Mouse (Mus musculus) embryonic stem cell, embryonic (primary cell): ENCODE data around the gene Mfap2.

Source experiments
- CTCF ChIA-PET, 4 experiments: fragments of 300-600 bp in 2 of 4; fragments of 350-600 bp in 2 of 4; sonication (Branson Sonifier 250); formaldehyde crosslinking; loops; one replicate each; lab custom pipeline; 2022; ENCODE audit warnings: inconsistent platforms in 2 of 4; lab: Charles Lee
- POLR2A ChIA-PET, 4 experiments: fragments of 300-600 bp in 2 of 4; fragments of 350-600 bp in 2 of 4; sonication (Branson Sonifier 250); formaldehyde crosslinking; loops; one replicate each; lab custom pipeline; 2022; ENCODE audit warnings: antibody characterized with exemption in 4 of 4, inconsistent platforms in 1 of 4; lab: Charles Lee

Mfap2 gene

GRCm38 (mm10) chr4:140982808-140983207 lies 27.4 kb upstream of the Mfap2 start:
- ChIA-PET CTCF (interaction anchor here in 3 of 4 experiments (0.6 to 1.9 kb wide), 11 partner anchors 14 to 96 kb away, joined by 3 to 9 read pairs (median 4); no protein-coding TSS in a partner anchor), POLR2A (interaction anchor here in 3 of 4 experiments (0.7 to 2.1 kb wide), 16 partner anchors 8 to 184 kb away, joined by 3 to 7 read pairs (median 4); partner anchors contain the start of gene Necap2 (in 2 of the 3))

- POLR2A ChIA-PET, result interaction anchor here in 3 of 4 experiments (0.6 to 2.1 kb wide), 18 partner anchors 8 to 184 kb away, joined by 3 to 9 read pairs (median 4); partner anchors contain the start of gene Necap2 (in 2 of the 3)
- CTCF ChIA-PET, result interaction anchor here (1.0 to 1.7 kb wide), 9 partner anchors 12 to 95 kb away, joined by 3 to 5 read pairs (median 4); no protein-coding TSS in a partner anchor
These were observed 26.8 kb upstream of the Mfap2 start for GRCm38 (mm10) chr4:140983442-140983841.

- ChIA-PET POLR2A (interaction anchor here in 3 of 4 experiments (0.5 to 2.1 kb wide), 3 partner anchors 13 to 191 kb away, joined by 3 to 7 read pairs (median 7); no protein-coding TSS in a partner anchor), CTCF (interaction anchor here in 2 of 4 experiments (0.6 to 1.3 kb wide), 3 partner anchors 13 to 1202 kb away, joined by 3 to 4 read pairs (median 3); no protein-coding TSS in a partner anchor)
These were observed 25.7 kb upstream of the Mfap2 start for GRCm38 (mm10) chr4:140984544-140984943.

GRCm38 (mm10) chr4:140986024-140986710 lies 24.1 kb upstream of the Mfap2 start:
- ChIA-PET CTCF (interaction anchor here (0.6 to 1.4 kb wide), 11 partner anchors 15 to 1339 kb away, joined by 3 to 6 read pairs (median 3); no protein-coding TSS in a partner anchor), POLR2A (interaction anchor here in 2 of 4 experiments (0.6 to 1.5 kb wide), 10 partner anchors 9 to 616 kb away, joined by 3 to 5 read pairs (median 3); no protein-coding TSS in a partner anchor)

GRCm38 (mm10) chr4:140986711-140987395 lies 23.4 kb upstream of the Mfap2 start, which contains the start of gene Atp13a2:
TSS of gene Atp13a2 (plus strand) at chr4:140986873.
- ChIA-PET POLR2A (interaction anchor here in 3 of 4 experiments (0.6 to 1.6 kb wide), 17 partner anchors 8 to 298 kb away, joined by 3 to 5 read pairs (median 3); no protein-coding TSS in a partner anchor), CTCF (interaction anchor here (0.6 to 1.4 kb wide), 14 partner anchors 16 to 1340 kb away, joined by 3 to 13 read pairs (median 4); no protein-coding TSS in a partner anchor)

GRCm38 (mm10) chr4:140987476-140987875 lies 22.7 kb upstream of the Mfap2 start:
- POLR2A ChIA-PET, result interaction anchor here in 2 of 4 experiments (1.0 to 1.6 kb wide), 10 partner anchors 8 to 77 kb away, joined by 3 to 5 read pairs (median 4); no protein-coding TSS in a partner anchor

GRCm38 (mm10) chr4:140988706-140989290 lies 21.4 kb upstream of the Mfap2 start:
- ChIA-PET CTCF (interaction anchor here in 1 of 4 experiments (0.7 kb wide), 1 partner anchor 9 kb away, joined by 3 read pairs; no protein-coding TSS in a partner anchor), POLR2A (interaction anchor here in 2 of 4 experiments (0.7 to 1.6 kb wide), 6 partner anchors 9 to 76 kb away, joined by 3 to 5 read pairs (median 3); partner anchors contain the start of gene Crocc (in 1 of the 2))

More at GRCm38 (mm10) chr4:140987476-140987875, 22.7 kb upstream of the Mfap2 start:
- CTCF ChIA-PET, result interaction anchor here in 3 of 4 experiments (0.5 to 1.4 kb wide), 8 partner anchors 16 to 146 kb away, joined by 3 to 13 read pairs (median 4); no protein-coding TSS in a partner anchor

GRCm38 (mm10) chr4:140989447-140989846 lies 20.8 kb upstream of the Mfap2 start:
- CTCF ChIA-PET, result no interaction called here
- POLR2A ChIA-PET, result interaction anchor here in 1 of 4 experiments (1.0 kb wide), 1 partner anchor 71 kb away, joined by 3 read pairs; the partner anchor contains the start of gene Crocc

GRCm38 (mm10) chr4:140992215-140992614 lies 18.0 kb upstream of the Mfap2 start:
- CTCF ChIA-PET, result interaction anchor here in 2 of 4 experiments (0.5 to 1.5 kb wide), 3 partner anchors 12 to 372 kb away, joined by 3 to 5 read pairs (median 3); no protein-coding TSS in a partner anchor
- POLR2A ChIA-PET, result interaction anchor here in 1 of 4 experiments (0.5 to 1.8 kb wide), 5 partner anchors 9 to 222 kb away, joined by 3 to 6 read pairs (median 3); no protein-coding TSS in a partner anchor

GRCm38 (mm10) chr4:140993846-140994245 lies 16.4 kb upstream of the Mfap2 start:
- POLR2A ChIA-PET, result interaction anchor here in 1 of 4 experiments (0.8 to 1.8 kb wide), 2 partner anchors 13 to 17 kb away, joined by 3 to 6 read pairs; no protein-coding TSS in a partner anchor
- CTCF ChIA-PET, result interaction anchor here in 2 of 4 experiments (1.0 to 2.4 kb wide), 3 partner anchors 12 to 71 kb away, joined by 3 to 7 read pairs (median 5); no protein-coding TSS in a partner anchor

- ChIA-PET CTCF (interaction anchor here in 2 of 4 experiments (0.6 to 1.4 kb wide), 8 partner anchors 9 to 251 kb away, joined by 3 to 4 read pairs (median 4); no protein-coding TSS in a partner anchor), POLR2A (interaction anchor here in 3 of 4 experiments (0.5 to 1.9 kb wide), 10 partner anchors 8 to 68 kb away, joined by 3 to 10 read pairs (median 4); partner anchors contain the start of gene Atp13a2 (in 1 of the 3))
These were observed 14.4 kb upstream of the Mfap2 start for GRCm38 (mm10) chr4:140995811-140996210.

GRCm38 (mm10) chr4:140996812-140997211 lies 13.4 kb upstream of the Mfap2 start:
- CTCF ChIA-PET, result interaction anchor here in 2 of 4 experiments (1.0 to 1.3 kb wide), 2 partner anchors 8 to 15 kb away, joined by 3 to 4 read pairs; no protein-coding TSS in a partner anchor
- POLR2A ChIA-PET, result interaction anchor here in 2 of 4 experiments (1.2 to 1.9 kb wide), 4 partner anchors 7 to 20 kb away, joined by 3 to 7 read pairs (median 5); no protein-coding TSS in a partner anchor

- CTCF ChIA-PET, result interaction anchor here (0.6 to 2.4 kb wide), 23 partner anchors 9 to 275 kb away, joined by 3 to 11 read pairs (median 4); no protein-coding TSS in a partner anchor
- POLR2A ChIA-PET, result interaction anchor here in 3 of 4 experiments (0.5 to 1.9 kb wide), 10 partner anchors 8 to 277 kb away, joined by 3 to 9 read pairs (median 5); no protein-coding TSS in a partner anchor
These were observed 4.2 kb upstream of the Mfap2 start for GRCm38 (mm10) chr4:141005983-141006382.

GRCm38 (mm10) chr4:141008028-141008427 lies 2.2 kb upstream of the Mfap2 start:
- POLR2A ChIA-PET, result interaction anchor here in 2 of 4 experiments (0.6 to 1.4 kb wide), 5 partner anchors 10 to 159 kb away, joined by 3 to 10 read pairs (median 4); no protein-coding TSS in a partner anchor
- CTCF ChIA-PET, result no interaction called here

GRCm38 (mm10) chr4:141010526-141010925 lies 308 bp downstream of the Mfap2 start:
- POLR2A ChIA-PET, result interaction anchor here in 2 of 4 experiments (0.7 to 5.6 kb wide), 7 partner anchors 9 to 38 kb away, joined by 3 to 66 read pairs (median 4); no protein-coding TSS in a partner anchor

GRCm38 (mm10) chr4:141010941-141011429 lies 767 bp downstream of the Mfap2 start:
- CTCF ChIA-PET, result interaction anchor here in 1 of 4 experiments (2.0 kb wide), 1 partner anchor 21 kb away, joined by 6 read pairs; no protein-coding TSS in a partner anchor
- POLR2A ChIA-PET, result interaction anchor here in 2 of 4 experiments (0.7 to 5.6 kb wide), 9 partner anchors 9 to 208 kb away, joined by 3 to 66 read pairs (median 4); no protein-coding TSS in a partner anchor

More at GRCm38 (mm10) chr4:141010526-141010925, 308 bp downstream of the Mfap2 start:
- CTCF ChIA-PET, result interaction anchor here in 1 of 4 experiments (2.0 kb wide), 1 partner anchor 21 kb away, joined by 6 read pairs; no protein-coding TSS in a partner anchor
